Mouse (Mus musculus): ENCODE data around the gene Smap1.

- no peak for TF ChIP-seq POLR2A (IDR thresholded peaks at IDR 0.05; ENCODE audit: low read depth, low read length)
- no peak for TF ChIP-seq CTCF (IDR thresholded peaks at IDR 0.05; ENCODE audit: borderline replicate concordance, insufficient read depth, low read length)
These were observed 26.9 kb upstream of the Smap1 start for GRCm38 (mm10) chr1:23948778-23949699.
